Mouse (Mus musculus) lung, adult 2 months (tissue): ENCODE data around the gene Eif3g.

Source experiments
- CTCF ChIP-seq: fragments of 200-500 bp; IDR thresholded peaks from 2 replicates; pipeline ENCODE4 v1.5.1; 2011; ENCODE audit warnings: mild to moderate bottlenecking, low read length, control low read depth; ENCODE audit not compliant: insufficient read depth
- POLR2A ChIP-seq: fragments of 200-500 bp; IDR thresholded peaks from 2 replicates; pipeline ENCODE4 v1.6.1; 2011; ENCODE audit warnings: low read depth, mild to moderate bottlenecking, control low read depth, low read length, borderline replicate concordance; ENCODE audit errors: extremely low read depth

DNA sequence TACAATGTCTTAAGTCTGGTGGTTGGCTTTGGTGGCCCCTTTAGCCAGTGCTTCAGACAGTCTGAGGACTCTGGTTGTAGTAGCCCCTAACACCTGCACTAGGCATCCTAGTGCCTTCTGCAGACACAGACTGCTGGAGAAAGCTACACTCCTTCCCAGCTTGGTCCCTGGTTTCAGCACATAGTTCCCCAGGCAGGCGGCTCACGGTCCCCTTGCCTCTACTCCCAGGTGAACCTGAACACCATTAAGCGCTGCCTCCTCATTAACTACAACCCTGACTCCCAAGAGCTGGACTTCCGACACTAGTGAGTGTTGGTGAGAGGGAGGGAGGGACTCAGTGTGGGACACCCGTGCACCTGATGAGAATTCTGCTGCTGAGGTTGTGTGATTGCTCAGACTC lies 8.0 kb downstream of the Eif3g start:
- TF ChIP-seq CTCF = no peak
- TF ChIP-seq POLR2A = no peak
